Mouse (Mus musculus) kidney, postnatal 14 days (tissue): ENCODE data around the gene Mbd4.

Experiments
- DNase-seq: peaks from one replicate; pipeline ENCODE4 v3.0.0; 2022; ENCODE audit warnings: mixed read lengths

Gene Mbd4

DNA sequence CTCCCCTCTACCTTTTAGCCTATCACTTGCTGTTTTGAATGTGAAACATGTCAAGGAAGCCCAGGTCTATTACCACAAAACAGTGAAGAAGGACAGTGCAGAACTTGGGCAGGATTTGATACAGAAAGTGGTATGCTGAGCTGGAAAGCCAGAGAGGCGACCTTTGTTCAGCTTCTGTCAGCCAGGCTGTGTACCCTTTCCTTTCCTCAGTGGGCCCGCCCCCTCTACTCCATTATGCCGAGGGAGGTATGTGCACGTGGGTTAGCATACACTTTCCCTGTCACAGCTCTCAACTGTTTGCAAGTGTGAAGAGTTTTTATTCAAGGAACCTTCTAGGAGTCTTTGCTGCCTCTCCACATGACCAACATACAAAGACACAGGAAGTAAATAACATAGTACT, 6.1 kb upstream of the Mbd4 start:
- peak; percentile 50 for DNase-seq

DNA sequence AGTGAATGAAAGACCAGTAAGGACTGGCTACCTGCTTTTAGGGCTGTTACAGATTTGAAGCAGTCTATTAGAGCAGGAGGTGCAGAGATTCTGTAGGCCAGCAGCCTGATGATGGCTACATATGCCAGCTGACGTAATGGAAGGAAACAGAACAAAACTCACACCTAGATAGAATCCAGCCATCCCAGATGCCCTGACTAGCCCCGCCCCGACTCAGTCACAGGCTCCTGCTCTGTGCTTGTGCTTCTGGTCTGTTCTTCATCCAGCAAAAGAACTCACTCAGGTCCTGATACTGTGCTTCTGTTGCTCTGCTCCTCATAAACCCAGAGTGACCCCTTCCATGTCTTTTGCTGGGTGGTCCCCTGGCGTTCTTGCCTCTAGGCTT, 3.2 kb upstream of the Mbd4 start:
- DNase-seq, result peak; percentile 19

DNA sequence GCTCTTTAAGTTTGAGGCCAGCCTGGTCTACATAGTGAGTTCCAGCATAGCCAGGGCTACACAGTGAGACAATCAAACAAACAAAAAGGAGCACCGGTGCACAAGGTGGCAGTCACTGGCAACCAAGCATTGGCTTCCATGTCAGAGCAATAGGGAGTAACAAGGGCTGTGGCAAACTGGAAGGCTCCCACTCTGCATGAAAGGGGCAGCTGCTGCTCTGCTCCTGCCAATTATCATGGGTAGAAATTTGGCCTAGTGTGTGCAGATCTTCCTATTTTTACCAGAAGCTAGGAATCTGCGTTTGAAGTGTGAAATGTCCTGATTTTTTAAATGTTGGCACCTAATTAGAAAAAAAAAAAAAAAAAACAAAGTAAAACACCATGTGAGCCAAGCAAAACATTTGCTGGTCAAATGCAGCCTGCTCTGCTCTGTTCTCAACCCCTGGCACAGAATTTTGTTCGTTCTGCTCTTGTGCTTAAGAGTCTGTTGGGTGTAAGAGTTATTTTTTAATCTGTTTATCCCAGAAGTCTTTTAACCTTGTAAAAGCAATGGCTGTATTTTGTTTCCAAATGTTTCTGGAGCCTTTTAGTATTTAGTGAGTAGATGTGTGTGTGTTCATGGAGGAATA, 2.7 kb upstream of the Mbd4 start:
- peak; percentile 28 for DNase-seq

DNA sequence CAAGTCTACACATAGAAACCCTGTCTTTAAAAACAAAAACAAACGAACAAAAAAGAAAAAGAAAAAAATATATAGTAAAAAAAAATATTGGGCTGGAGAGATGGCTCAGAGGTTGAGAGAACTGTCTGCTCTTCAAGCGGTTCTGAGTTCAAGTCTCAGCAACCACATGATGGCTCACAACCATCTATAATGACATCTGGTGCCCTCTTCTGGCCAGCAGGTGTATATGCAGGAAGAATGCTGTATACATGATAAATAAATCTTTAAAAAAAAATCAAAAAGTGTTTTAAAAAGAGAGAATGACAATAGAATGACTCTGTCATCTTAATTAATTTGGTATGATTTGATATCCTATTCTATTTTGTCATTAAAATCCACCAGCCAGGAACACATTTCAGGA, 1.3 kb upstream of the Mbd4 start:
- DNase-seq, result peak; percentile 23

DNA sequence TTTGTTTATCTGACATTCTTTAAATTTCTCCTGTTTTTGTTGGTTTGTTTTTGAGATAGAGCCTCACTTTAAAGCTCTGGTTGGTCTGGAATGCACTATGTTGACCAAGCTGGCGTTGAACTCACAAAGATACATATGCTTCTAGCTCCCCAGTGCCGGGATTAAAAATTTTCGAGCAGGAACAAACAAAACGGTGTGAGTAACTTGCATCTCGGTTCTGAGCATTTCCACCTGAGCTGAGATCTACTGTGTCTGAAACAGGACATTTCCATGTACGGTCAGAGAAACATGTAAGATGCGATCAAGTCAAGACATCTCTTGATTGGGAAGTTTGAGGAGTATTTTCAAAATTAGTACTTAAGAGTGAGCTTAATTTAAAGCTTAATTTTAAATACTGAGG, 814 bp upstream of the Mbd4 start:
- DNase-seq, result no peak

DNA sequence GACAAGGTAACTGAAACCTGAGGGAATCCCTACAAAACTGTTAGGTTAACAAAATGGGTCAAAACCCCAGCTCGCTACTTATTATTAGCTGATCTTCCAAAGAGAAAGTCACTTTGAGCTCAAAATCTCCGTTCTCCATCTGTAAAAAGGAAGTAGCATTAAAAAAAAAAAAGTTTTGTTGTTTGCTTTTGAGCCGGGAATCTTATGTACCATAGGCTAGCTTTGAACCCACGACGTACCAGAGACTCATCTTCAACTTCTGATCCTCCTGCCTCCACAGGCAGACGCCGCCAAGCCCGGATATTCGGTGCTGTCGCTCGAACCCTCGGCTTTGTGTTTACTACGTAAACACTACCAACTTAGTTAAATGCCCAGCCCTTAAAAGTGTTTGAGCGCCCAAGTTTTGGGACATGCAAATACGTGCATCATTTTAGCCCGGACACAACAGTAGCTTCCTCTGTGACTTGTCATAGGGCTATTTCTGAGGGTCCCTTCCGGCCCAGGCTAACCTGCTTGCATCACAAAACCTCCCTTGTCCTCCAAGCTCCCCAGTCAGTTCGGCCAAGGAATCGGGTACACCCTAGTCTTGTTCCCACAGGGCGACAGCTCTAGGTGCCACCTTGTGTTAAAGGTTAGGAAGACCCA, 603 bp downstream of the Mbd4 start:
- no peak for DNase-seq

DNA sequence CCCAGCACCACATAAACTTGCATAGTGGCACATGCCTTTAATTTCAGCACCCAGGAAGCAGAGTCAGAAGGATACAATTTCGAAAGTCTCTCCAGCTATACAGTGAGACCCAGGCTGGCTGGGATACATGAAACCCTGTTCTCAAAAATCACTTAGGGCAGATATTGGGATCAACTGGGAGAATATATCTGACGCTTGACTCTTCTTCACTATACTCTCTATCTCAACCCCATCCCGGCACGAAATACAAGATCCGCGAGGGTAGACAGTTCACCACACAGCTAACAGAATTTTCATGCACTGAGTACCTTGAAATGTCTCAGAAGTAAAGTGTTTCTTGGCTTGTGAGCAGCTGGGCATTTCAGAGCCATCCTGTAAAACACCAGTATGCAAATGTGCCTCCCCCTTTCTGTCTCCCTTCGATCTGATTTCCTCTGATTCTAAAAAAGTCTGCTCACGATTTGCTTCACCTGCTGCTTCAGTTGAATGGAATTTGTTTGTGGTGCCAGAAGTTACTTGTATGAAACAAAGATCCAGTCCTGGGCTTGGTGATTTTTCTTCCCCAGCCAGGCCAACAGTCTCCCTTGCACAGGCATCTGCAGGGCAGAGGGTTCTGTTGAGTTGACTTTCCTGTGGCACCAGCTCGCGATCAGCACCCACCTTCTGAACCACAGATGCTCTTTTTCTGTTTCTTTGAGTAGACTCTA, 4.4 kb downstream of the Mbd4 start:
- DNase-seq, result no peak

DNA sequence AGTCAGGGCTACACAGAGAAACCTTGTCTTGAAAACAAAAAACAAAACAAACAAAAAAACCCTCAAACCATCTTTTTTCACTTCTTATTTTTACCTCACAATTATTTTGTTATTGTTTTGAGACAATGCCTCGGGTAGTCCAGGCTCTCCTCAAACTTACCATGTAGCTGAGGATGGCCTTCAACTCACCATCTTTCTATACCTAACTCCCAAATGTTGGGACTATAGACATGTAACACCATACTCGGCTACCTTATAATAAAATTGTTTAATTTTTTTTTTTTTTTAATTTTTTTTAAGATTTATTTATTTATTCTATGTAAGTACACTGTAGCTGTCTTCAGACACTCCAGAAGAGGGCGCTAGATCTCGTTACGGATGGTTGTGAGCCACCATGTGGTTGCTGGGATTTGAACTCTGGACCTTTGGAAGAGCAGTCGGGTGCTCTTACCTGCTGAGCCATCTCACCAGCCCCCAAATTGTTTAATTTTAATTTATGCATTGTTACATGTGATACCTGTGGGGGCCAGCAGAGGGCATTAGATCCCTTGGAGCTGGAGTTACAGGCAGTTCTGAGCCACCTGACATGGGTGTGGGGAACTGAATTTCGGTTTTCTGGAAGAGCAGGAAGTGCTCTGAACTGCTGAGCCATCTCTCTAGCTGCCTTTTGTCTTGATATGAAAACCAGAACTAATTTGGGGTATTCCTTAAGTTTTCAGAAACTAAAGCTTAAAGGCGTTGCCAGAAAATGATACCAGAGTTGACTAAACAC, 6.3 kb downstream of the Mbd4 start:
- DNase-seq, result peak; percentile 73

DNA sequence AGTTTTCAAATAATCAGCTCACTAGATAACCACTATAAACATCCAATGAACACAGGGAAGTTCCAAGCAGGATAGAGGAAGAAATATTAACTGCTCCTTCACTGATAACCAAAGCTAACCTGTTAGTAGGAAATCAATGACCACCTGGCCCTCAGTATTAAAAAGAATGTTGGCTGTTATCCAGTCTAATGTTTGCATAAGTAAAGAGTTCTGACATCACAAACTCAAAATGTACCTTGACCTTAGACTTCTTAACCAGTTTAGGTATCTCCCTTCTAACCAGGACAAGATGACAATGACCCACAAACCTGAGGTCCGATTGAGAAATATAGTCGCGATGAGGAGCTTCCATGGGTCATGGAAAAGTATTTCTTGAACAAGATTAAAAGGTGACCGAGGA, 8.2 kb downstream of the Mbd4 start:
- no peak for DNase-seq

DNA sequence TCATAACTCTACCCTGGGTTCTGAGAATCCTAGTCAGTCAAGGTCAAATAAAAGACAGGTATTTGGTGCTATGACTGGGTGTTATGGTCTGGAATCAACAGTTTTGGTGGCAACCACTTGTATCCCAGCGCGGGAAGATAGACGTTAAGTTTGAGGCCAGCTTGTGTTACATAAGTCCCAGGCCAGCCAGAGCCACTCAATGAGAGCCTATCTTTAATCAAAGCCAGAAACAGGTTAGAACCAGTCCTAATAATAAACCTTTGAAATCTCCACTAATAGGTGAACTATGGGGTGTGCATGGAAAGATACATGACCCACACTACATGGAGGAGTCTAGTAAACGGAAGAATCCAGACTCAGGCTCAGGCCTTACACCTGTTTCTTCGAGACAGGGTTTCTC, 14.4 kb downstream of the Mbd4 start:
- no peak for DNase-seq

DNA sequence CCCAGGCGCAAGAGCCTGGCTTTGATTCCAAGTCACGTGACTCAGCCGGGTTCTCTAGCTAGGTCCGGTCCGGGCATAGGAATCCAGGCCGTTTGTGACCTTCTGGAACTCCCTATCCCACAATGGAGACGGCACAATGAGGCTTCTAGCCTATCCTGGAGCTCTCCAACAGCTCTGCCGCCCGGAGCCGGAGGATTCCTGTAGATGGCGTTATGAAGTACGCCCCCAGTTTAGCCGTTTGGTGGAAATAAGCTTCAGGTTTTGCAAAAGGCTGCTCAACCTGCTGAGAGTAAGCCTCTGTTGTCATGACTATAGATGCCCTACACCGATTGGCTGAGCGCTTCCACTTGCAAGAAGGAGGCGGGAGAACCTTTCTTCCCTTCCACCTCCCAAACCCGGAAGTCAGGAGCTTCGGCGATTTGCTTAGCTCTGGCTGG, 15.0 kb downstream of the Mbd4 start, which contains the start of gene Efcab12:
TSS of gene Efcab12 (minus strand) at position 252 of the 437 bp plus-strand sequence.
- peak; percentile 81 for DNase-seq

DNA sequence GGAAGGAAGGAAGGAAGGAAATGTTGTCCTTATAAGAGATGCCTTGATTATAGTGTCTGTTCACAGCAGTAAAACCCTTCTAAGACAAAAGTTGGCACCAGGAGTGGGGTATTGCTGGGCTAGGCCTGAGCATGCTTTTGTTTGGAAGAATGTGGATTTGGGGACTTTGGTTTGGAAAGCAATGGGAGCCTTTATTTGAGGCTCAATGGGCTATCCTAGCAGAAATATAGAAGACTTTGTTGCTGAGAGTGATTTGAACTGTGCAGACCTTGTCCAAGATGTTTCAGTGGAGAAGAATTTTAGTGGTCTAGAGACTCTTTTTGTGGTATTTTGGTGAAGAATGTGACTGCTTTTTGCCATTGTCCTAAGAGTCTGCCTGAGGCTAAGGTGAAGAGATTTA, 19.3 kb downstream of the Mbd4 start:
- DNase-seq, result no peak

DNA sequence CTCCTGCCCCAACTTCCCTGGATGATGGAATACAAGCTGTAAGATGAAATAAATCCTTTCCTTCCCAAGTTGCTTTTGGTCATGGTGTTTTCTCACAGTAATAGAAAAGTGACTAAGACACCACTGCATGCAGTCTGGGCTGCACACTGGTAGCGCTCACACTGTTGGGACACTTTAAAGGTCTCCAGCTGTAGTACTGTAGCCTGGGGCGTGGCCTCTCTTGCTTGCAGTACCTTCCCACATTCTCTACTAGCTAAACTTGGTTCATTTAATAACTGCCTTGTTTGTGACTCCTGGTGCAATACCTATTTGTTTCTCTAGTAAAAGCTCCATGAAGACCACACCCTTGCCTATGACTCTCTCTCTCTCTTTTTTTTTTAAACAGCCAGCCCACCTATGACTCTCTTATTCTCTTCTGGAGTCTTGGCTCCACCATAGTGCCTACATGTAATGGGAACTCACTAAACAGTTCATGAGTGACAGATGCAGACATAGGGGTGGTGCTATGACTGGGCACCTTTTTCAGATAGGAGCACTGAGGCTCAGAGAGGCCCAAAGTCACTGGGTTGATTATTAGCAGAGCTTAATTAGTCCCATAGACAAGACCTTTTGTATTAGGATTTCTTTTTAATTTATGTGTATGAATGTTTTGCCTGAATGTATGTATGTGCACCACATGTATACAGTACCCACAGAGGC, 20.9 kb downstream of the Mbd4 start:
- no peak for DNase-seq

DNA sequence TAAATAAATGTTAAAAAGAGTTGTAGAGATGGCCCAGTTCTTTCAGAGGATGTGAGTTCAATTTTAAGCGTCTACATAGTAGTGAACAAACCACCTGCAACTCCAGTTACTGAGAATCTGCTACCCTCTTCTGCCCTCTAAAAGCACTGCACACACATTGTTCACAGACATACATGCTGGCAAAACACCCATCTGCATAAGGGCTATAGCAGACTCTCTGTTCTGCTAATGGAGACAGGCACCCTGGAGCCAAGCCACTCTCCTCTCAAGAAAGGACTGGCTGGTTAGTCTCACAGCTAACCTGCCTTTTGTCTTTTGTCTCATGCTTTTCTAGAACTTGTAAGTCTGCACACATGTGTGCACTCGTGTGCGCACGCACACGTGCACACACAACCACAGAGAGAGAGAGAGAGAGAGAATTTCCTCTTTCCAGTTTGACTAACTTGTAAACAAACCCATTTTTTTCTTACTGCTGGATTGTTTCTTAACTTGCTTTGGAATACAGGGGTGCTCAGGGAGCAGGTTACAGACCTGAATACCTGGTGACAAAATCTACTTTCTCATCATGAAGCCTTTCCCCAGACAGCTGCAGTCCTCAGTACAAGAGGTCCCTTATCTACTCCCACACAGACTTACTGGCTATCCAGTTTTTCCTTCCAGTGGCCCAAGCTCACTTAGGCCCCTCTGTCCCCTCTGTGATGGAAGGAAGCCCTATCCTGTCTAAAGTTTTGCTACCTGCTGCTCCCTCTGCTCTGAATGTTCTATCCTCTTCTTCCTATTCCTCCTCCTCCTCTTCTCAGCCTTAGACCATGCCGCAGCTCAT, 22.2 kb downstream of the Mbd4 start:
- no peak for DNase-seq

DNA sequence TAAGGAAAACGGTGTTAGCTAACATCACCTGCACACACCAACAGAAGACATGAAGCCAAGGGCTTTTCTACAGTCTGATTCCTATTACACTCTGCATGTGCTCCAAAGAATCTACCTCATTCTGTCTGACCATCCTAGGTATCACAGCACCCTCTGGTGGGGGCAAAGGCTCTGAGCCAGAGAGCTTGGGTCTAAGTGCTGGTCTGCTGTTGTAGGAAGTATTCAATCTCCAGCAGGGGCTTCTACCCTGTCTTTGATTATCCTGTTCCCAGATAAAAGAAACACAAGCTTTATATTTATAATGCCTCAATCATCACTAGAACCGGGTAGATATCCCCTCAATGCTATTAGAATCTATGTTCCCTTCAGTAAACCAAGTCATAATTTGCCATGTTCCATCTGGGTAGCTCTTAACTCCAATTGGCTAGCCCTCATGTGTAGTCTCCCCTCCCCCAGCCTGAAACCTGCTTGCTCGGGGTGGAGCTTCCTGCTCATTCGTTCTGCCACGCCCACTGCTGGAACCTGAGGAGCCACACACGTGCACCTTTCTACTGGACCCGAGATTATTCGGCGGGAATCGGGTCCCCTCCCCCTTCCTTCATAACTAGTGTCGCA, 29.2 kb downstream of the Mbd4 start:
- peak; percentile 75 for DNase-seq

DNA sequence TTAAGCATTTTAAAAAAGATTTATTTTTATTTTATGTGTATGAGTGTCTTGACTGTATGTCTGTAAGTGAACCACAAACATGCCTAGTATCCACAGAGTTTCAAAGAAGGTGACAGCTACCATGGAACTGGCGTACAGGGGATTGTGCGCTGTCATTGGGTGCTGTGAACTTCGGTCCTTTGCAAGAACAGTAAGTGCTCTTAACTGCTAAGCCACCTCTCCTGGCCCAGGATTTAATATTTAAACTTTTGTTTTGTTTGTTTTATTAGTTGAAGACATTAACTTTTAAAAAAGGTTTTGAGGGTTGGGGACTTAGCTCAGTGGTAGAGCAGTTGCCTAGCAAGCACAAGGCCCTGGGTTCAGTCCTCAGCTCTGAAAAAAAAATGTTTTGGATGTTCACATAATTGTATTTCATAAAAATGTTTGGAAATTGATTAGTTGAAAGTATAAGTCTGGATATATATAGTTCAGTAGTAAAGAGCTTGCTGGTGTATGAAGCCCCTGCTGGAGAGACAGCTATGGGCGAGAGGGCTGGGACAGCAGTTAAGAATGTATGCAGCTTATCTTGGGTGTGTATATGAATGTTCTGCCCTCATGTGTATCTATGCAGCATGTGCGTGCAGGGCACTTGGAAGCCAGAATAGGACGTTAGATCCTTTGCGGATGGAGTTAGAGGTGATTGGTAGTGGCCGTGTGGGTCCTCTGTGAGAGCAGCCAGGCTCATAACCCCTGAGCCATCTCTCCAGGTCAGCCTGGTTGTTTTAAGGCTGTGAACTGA, 31.8 kb downstream of the Mbd4 start:
- DNase-seq, result no peak

DNA sequence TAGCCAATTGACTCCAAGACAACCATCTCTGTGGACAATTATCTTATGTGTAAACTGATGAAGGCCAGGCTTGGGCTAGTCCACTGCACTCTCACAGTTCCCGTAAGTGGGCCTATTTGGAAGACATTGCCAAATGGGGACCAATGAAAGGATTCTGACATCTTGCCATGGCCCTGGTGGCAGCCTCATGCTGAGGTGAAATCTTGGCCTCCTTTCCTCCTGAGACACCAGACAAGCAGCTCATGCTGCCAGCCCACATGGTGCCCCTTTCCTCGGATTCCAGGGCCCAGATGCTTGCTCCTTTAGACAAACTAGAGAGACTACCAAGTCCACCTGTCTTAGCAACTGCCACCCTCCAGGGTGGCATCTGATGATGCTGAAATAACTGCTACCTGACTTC, 35.0 kb downstream of the Mbd4 start:
- DNase-seq, result no peak

DNA sequence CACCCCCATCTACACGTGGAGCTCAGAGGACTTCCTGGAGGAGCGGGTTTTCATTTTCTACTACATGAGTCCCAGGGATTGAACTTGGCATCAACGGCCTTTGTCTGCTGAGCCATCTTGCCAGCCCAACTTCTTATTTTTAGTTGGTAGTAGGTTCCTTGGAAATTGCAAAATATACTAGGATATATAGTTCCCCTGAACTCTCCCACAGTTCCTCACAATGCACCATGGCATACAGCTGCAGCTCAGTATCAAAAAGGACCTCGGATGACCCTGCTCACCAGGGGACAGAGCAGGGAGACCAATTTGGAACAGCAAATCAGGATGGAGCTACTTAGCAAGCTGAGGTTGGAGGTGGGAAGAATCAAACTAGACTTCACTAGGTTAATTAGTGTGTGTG, 38.1 kb downstream of the Mbd4 start:
- no peak for DNase-seq

DNA sequence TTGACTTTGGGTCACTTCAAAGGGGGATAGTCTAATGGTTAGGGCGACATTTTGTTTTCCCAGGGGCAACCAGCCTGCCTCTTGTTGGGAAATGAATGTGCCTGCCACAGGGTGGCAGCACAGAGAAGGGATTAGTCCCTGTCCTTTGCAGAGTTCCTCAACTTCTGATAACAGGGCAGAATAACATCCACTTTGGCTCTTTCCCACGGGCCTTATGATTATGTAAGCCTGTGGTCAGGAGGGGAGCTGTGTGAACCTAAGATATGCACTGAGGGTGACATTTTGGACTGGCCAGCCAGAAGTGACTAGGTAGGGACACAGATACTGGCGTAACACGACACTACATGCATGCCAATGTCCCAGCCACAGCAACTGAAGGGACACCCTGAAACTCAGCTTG, 39.1 kb downstream of the Mbd4 start:
- peak; percentile 75 for DNase-seq

DNA sequence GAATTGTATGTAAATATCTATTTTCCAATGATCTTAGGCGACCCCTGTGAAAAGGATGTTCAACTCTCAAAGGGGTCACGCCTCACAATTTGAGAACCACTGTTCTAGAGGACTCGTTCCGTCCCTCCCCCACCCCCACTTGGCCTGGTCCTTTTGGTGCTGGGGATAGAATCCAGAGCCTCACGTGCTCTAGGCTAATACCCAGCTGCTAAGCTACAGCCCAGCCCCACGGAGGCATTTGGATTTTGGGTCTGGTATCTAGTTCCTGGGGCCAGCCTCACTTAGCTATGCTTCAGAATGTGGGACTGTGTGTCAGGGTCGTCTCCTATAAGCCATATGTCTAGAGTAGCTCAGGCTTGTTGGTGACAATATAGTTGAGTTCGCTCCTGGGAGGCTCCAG, 41.6 kb downstream of the Mbd4 start:
- no peak for DNase-seq
